Mouse (Mus musculus): ENCODE results near the gene Vps41. TPM values are rescaled to one million over a fixed set of nuclear protein-coding genes. Genes with fewer than 3 reads are reported as not detected.
A peak's percentile ranks its signal among the peaks of the same experiment; 100 is the strongest.

Gene Vps41
- polyA plus RNA-seq, 1 experiment from 2014 or later: 105 TPM

GRCm38 (mm10) chr13:18757958-18758357 lies 40.9 kb downstream of the Vps41 start:
- no peaks in the 10 kb centered on the region for H3K9me3 ChIP-seq (ENCODE audit: control insufficient read depth, low read length)
- H3K27me3 ChIP-seq (ENCODE audit: control insufficient read depth, insufficient read depth, low read length): no peaks in the 10 kb centered on the region
- H3K9ac ChIP-seq (ENCODE audit: low read length): no peak overlapping the region
- no peaks in the 10 kb centered on the region for H3K36me3 ChIP-seq (ENCODE audit: control insufficient read depth, insufficient read depth, low read length)
- no peak overlapping the region for H3K4me2 ChIP-seq
- ATAC-seq (ENCODE audit: low FRiP score) (no peak), DNase-seq (ENCODE audit: low spot score, missing footprints) (no peak)
- H3K4me3 ChIP-seq (ENCODE audit: low read depth, low read length): no peak overlapping the region
- WGBS: 76% methylated on average over 3 of the region's 3 CpGs
- no peaks in the 10 kb centered on the region for H3K4me1 ChIP-seq (ENCODE audit: control insufficient read depth, insufficient read depth, low read length)
- H3K27ac ChIP-seq (ENCODE audit: low read depth, low read length): no peak overlapping the region

GRCm38 (mm10) chr13:18759361-18760056 lies 42.4 kb downstream of the Vps41 start:
- H3K9ac ChIP-seq (ENCODE audit: low read length): no peak overlapping the region
- H3K27ac ChIP-seq (ENCODE audit: low read depth, low read length): no peak overlapping the region
- H3K4me2 ChIP-seq: no peak overlapping the region
- H3K9me3 ChIP-seq (ENCODE audit: control insufficient read depth, low read length): no peaks in the 10 kb centered on the region
- H3K4me1 ChIP-seq (ENCODE audit: control insufficient read depth, insufficient read depth, low read length): no peaks in the 10 kb centered on the region
- no peak for DNase-seq (ENCODE audit: low spot score, missing footprints)
- H3K4me3 ChIP-seq (ENCODE audit: low read depth, low read length): no peak overlapping the region
- H3K27me3 ChIP-seq (ENCODE audit: control insufficient read depth, insufficient read depth, low read length): no peaks in the 10 kb centered on the region
- 91% methylated on average over 5 of the region's 5 CpGs for WGBS
- no peak for ATAC-seq (ENCODE audit: low FRiP score)
- no peaks in the 10 kb centered on the region for H3K36me3 ChIP-seq (ENCODE audit: control insufficient read depth, insufficient read depth, low read length)

GRCm38 (mm10) chr13:18761452-18761851 lies 44.4 kb downstream of the Vps41 start:
- 69% methylated on average over 1 of the region's 1 CpGs for WGBS
- DNase-seq (ENCODE audit: low spot score, missing footprints): no peak
- no peaks in the 10 kb centered on the region for H3K36me3 ChIP-seq (ENCODE audit: control insufficient read depth, insufficient read depth, low read length)
- ATAC-seq (ENCODE audit: low FRiP score): no peak
- no peaks in the 10 kb centered on the region for H3K9me3 ChIP-seq (ENCODE audit: control insufficient read depth, low read length)
- no peak overlapping the region for H3K4me2 ChIP-seq
- no peak overlapping the region for H3K27ac ChIP-seq (ENCODE audit: low read depth, low read length)
- no peak overlapping the region for H3K4me3 ChIP-seq (ENCODE audit: low read depth, low read length)
- no peaks in the 10 kb centered on the region for H3K4me1 ChIP-seq (ENCODE audit: control insufficient read depth, insufficient read depth, low read length)
- H3K27me3 ChIP-seq (ENCODE audit: control insufficient read depth, insufficient read depth, low read length): no peaks in the 10 kb centered on the region
- H3K9ac ChIP-seq (ENCODE audit: low read length): no peak overlapping the region

GRCm38 (mm10) chr13:18767893-18768292 lies 50.8 kb downstream of the Vps41 start:
- no peaks in the 10 kb centered on the region for H3K36me3 ChIP-seq (ENCODE audit: control insufficient read depth, insufficient read depth, low read length)
- 0 out of 2 replicates have a peak, but pooled peaks cover 3% of the 10 kb centered on the region for H3K4me1 ChIP-seq (ENCODE audit: control insufficient read depth, insufficient read depth, low read length)
- no peaks in the 10 kb centered on the region for H3K9me3 ChIP-seq (ENCODE audit: control insufficient read depth, low read length)
- no peak overlapping the region for H3K4me2 ChIP-seq
- H3K4me3 ChIP-seq (ENCODE audit: low read depth, low read length): no peak overlapping the region
- DNase-seq (ENCODE audit: low spot score, missing footprints) (no peak), ATAC-seq (ENCODE audit: low FRiP score) (peak; percentile 73; the same call in 1 of the 2 replicates)
- WGBS: 14% methylated on average over 2 of the region's 2 CpGs
- H3K27me3 ChIP-seq (ENCODE audit: control insufficient read depth, insufficient read depth, low read length): no peaks in the 10 kb centered on the region
- H3K9ac ChIP-seq (ENCODE audit: low read length): no peak overlapping the region
- H3K27ac ChIP-seq (ENCODE audit: low read depth, low read length): no peak overlapping the region

- WGBS: 58% methylated on average over 3 of the region's 3 CpGs
Observed at GRCm38 (mm10) chr13:18768495-18768894, 51.4 kb downstream of the Vps41 start.

GRCm38 (mm10) chr13:18773437-18774198 lies 56.5 kb downstream of the Vps41 start:
- no peak overlapping the region for H3K4me3 ChIP-seq (ENCODE audit: low read depth, low read length)
- H3K9me3 ChIP-seq (ENCODE audit: control insufficient read depth, low read length): no peaks in the 10 kb centered on the region
- H3K36me3 ChIP-seq (ENCODE audit: control insufficient read depth, insufficient read depth, low read length): no peaks in the 10 kb centered on the region
- DNase-seq (ENCODE audit: low spot score, missing footprints) (no peak), ATAC-seq (ENCODE audit: low FRiP score) (no peak)
- 92% methylated on average over 8 of the region's 8 CpGs for WGBS
- no peaks in the 10 kb centered on the region for H3K27me3 ChIP-seq (ENCODE audit: control insufficient read depth, insufficient read depth, low read length)
- no peak overlapping the region for H3K27ac ChIP-seq (ENCODE audit: low read depth, low read length)
- H3K4me2 ChIP-seq: no peak overlapping the region
- H3K9ac ChIP-seq (ENCODE audit: low read length): no peak overlapping the region
- no peaks in the 10 kb centered on the region for H3K4me1 ChIP-seq (ENCODE audit: control insufficient read depth, insufficient read depth, low read length)

More at GRCm38 (mm10) chr13:18768495-18768894, 51.4 kb downstream of the Vps41 start:
- no peak for DNase-seq (ENCODE audit: low spot score, missing footprints)
- Histone ChIP-seq H3K36me3 (ENCODE audit: control insufficient read depth, insufficient read depth, low read length) (no peaks in the 10 kb centered on the region), H3K4me2 (no peak overlapping the region), H3K9ac (ENCODE audit: low read length) (no peak overlapping the region), H3K4me1 (ENCODE audit: control insufficient read depth, insufficient read depth, low read length) (0 out of 2 replicates have a peak, but pooled peaks cover 3% of the 10 kb centered on the region), H3K27me3 (ENCODE audit: control insufficient read depth, insufficient read depth, low read length) (no peaks in the 10 kb centered on the region), H3K4me3 (ENCODE audit: low read depth, low read length) (no peak overlapping the region), H3K9me3 (ENCODE audit: control insufficient read depth, low read length) (no peaks in the 10 kb centered on the region), H3K27ac (ENCODE audit: low read depth, low read length) (no peak overlapping the region)
- peak; percentile 70; the same call in 1 of the 2 replicates for ATAC-seq (ENCODE audit: low FRiP score)

- ATAC-seq (ENCODE audit: low FRiP score) (no peak), DNase-seq (ENCODE audit: low spot score, missing footprints) (no peak)
- Histone ChIP-seq H3K4me2 (no peak overlapping the region), H3K9ac (ENCODE audit: low read length) (no peak overlapping the region), H3K9me3 (ENCODE audit: control insufficient read depth, low read length) (no peaks in the 10 kb centered on the region), H3K4me1 (ENCODE audit: control insufficient read depth, insufficient read depth, low read length) (no peaks in the 10 kb centered on the region), H3K27me3 (ENCODE audit: control insufficient read depth, insufficient read depth, low read length) (no peaks in the 10 kb centered on the region), H3K4me3 (ENCODE audit: low read depth, low read length) (no peak overlapping the region), H3K27ac (ENCODE audit: low read depth, low read length) (no peak overlapping the region), H3K36me3 (ENCODE audit: control insufficient read depth, insufficient read depth, low read length) (no peaks in the 10 kb centered on the region)
- WGBS: 89% methylated on average over 2 of the region's 2 CpGs
Observed at GRCm38 (mm10) chr13:18781250-18781649, 64.2 kb downstream of the Vps41 start.

GRCm38 (mm10) chr13:18785702-18786101 lies 68.6 kb downstream of the Vps41 start:
- no peak for DNase-seq (ENCODE audit: low spot score, missing footprints)
- Histone ChIP-seq H3K36me3 (ENCODE audit: control insufficient read depth, insufficient read depth, low read length) (no peaks in the 10 kb centered on the region), H3K27me3 (ENCODE audit: control insufficient read depth, insufficient read depth, low read length) (no peaks in the 10 kb centered on the region), H3K4me1 (ENCODE audit: control insufficient read depth, insufficient read depth, low read length) (no peaks in the 10 kb centered on the region), H3K27ac (ENCODE audit: low read depth, low read length) (no peak overlapping the region), H3K9me3 (ENCODE audit: control insufficient read depth, low read length) (no peaks in the 10 kb centered on the region), H3K4me2 (no peak overlapping the region), H3K9ac (ENCODE audit: low read length) (no peak overlapping the region), H3K4me3 (ENCODE audit: low read depth, low read length) (no peak overlapping the region)
- 93% methylated on average over 1 of the region's 1 CpGs for WGBS
- no peak for ATAC-seq (ENCODE audit: low FRiP score)

- WGBS: 93% methylated on average over 4 of the region's 4 CpGs
- no peaks in the 10 kb centered on the region for H3K27me3 ChIP-seq (ENCODE audit: control insufficient read depth, insufficient read depth, low read length)
- no peak overlapping the region for H3K27ac ChIP-seq (ENCODE audit: low read depth, low read length)
- H3K4me3 ChIP-seq (ENCODE audit: low read depth, low read length): no peak overlapping the region
- H3K36me3 ChIP-seq (ENCODE audit: control insufficient read depth, insufficient read depth, low read length): no peaks in the 10 kb centered on the region
- no peak overlapping the region for H3K4me2 ChIP-seq
- H3K9me3 ChIP-seq (ENCODE audit: control insufficient read depth, low read length): no peaks in the 10 kb centered on the region
- ATAC-seq (ENCODE audit: low FRiP score) (no peak), DNase-seq (ENCODE audit: low spot score, missing footprints) (no peak)
- H3K9ac ChIP-seq (ENCODE audit: low read length): no peak overlapping the region
- no peaks in the 10 kb centered on the region for H3K4me1 ChIP-seq (ENCODE audit: control insufficient read depth, insufficient read depth, low read length)
Observed at GRCm38 (mm10) chr13:18788040-18788439, 71.0 kb downstream of the Vps41 start.

All from midbrain, embryonic 11.5 days (tissue).